In the genomic region with DNA sequence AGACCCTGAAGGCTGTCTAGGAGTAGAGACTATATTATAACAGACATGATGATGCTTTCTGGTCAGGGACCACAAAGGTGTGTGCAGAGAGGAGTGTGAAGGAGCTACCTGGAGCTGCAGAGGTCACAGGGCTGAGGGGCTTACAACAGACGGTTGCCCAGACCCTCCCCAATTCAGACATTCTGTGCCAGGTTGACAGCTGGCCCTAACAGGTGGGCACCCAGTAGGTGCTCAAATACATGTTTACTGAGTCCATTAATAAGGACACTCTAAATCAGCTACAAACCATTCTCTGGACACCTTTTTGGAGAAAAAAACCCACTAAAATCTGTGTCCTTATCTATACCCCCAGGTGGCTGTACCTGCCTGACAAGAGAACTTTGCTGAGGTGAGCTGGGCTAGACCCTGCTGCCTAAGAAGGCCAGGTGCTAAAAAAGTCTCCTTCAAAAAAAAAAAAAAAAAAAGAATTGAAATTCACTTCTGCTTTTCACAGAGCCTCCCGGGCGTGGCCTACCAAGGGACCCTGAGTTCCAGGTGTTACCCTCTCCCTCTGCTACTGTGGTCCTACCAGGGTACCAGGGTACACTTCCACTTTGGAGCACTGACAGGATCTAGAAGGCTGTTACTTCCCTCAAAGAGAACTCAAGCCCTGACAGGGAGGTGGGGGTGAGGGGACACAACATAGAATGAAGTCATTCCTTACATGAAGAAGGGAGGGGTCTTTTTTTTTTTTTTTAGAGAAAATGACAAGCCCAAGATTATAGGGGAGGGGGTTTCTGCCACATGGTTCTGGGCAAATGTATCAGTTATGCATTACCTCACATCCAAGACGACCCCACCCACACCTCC, we compare ENCODE assay signal across 8 mouse cellular contexts. TPM values are rescaled to one million over a fixed set of nuclear protein-coding genes. Genes with fewer than 3 reads are reported as not detected.
A peak's percentile ranks its signal among the peaks of the same experiment; 100 is the strongest.
DNase-seq lines count a peak whose midpoint lies in the region; ATAC-seq and TF ChIP-seq lines count a peak whose summit lies in the region.

No protein-coding gene starts in this region.

- H3K4me2 ChIP-seq in heart, embryonic 16.5 days (ENCODE audit: low read depth, low read length) = peak overlapping the region; percentile 85

- no peak for ATAC-seq in heart, embryonic 16.5 days (replicated peaks; ENCODE audit: extremely low read depth, insufficient read depth, low FRiP score)
- ATAC-seq in megakaryocyte progenitor cell, adult 5-6 weeks (replicated peaks; ENCODE audit: poor library complexity) = peak; percentile 27; the same call in 1 of the 2 replicates

- DNase-seq in heart, adult 11 months = peak; percentile 92
- no peak for DNase-seq in heart, adult 8-10 months (ENCODE audit: low spot score)
- no peak for DNase-seq in urinary bladder, postnatal 10 days (ENCODE audit: low spot score)
- no peak for DNase-seq in right cerebral cortex, postnatal 14 days
- no peak for DNase-seq in kidney, adult 9 months

- peaks cover 40% of the 10 kb centered on the region for H3K4me1 ChIP-seq in E14TG2a.4 (replicated peaks; ENCODE audit: low read depth, low read length)
- peaks cover 19% of the 10 kb centered on the region for H3K4me1 ChIP-seq in heart, embryonic 16.5 days (ENCODE audit: control insufficient read depth, insufficient read depth, low read length)

- H3K9me3 ChIP-seq in E14TG2a.4 (ENCODE audit: low read length) = no peaks in the 10 kb centered on the region
- no peaks in the 10 kb centered on the region for H3K9me3 ChIP-seq in heart, embryonic 16.5 days (replicated peaks; ENCODE audit: control insufficient read depth, low read length)

- H3K9ac ChIP-seq in heart, embryonic 16.5 days (ENCODE audit: low read length) = peak overlapping the region; percentile 92

- no peak overlapping the region for H3K27ac ChIP-seq in heart, embryonic 16.5 days (ENCODE audit: low read length)

- peaks cover 5% of the 10 kb centered on the region; the same call in 1 of the 2 replicates for H3K36me3 ChIP-seq in E14TG2a.4 (ENCODE audit: insufficient read depth, low read length)
- no peaks in the 10 kb centered on the region for H3K36me3 ChIP-seq in heart, embryonic 16.5 days (ENCODE audit: control insufficient read depth, insufficient read depth)

- no peak for TF ChIP-seq CTCF in E14TG2a.4 (conservative IDR thresholded peaks at IDR 0.05; ENCODE audit: low read length)

- peak overlapping the region; percentile 87 for H3K4me3 ChIP-seq in E14TG2a.4 (replicated peaks; ENCODE audit: low read length)
- peak overlapping the region; percentile 83 for H3K4me3 ChIP-seq in heart, embryonic 16.5 days (ENCODE audit: low read length)

- H3K27me3 ChIP-seq in E14TG2a.4 (ENCODE audit: insufficient read depth, low read length) = peaks cover 37% of the 10 kb centered on the region
- H3K27me3 ChIP-seq in heart, embryonic 16.5 days (ENCODE audit: control insufficient read depth, insufficient read depth, low read length) = no peaks in the 10 kb centered on the region

- WGBS in heart, embryonic 16.5 days = 71% methylated on average over 4 of the region's 4 CpGs

RNA-seq across cellular contexts. Expression of gene 5031439G07Rik, which starts 2.0 kb away (rescaled TPM):
- total RNA-seq in heart, adult 8-10 months (2022) = 10 to 100 TPM; 30.5 to 36.5 (median 33.8) TPM
- polyA plus RNA-seq in heart, embryonic 16.5 days (2015; fragmentation: Nextera tagmentation; extraction: Ambion mirVana) = 4.3 and 4.4 TPM in 2 replicates
- total RNA-seq in megakaryocyte progenitor cell, adult 5-6 weeks (2015) = 8.0 and 10.0 TPM in 2 replicates
- total RNA-seq in megakaryocyte progenitor cell, adult 5-6 weeks (2017) = 11.7 and 17.7 TPM in 2 replicates

RNA-seq across cellular contexts. Expression of gene Upk3a, which starts 30.5 kb away (rescaled TPM):
- total RNA-seq in heart, adult 8-10 months (2022) = not detected
- polyA plus RNA-seq in heart, embryonic 16.5 days (2015; fragmentation: Nextera tagmentation; extraction: Ambion mirVana) = 0.47 and 2.7 TPM in 2 replicates
- not detected in 2 replicates for total RNA-seq in megakaryocyte progenitor cell, adult 5-6 weeks (2015)
- not detected in 2 replicates for total RNA-seq in megakaryocyte progenitor cell, adult 5-6 weeks (2017)

RNA-seq across cellular contexts. Expression of gene Fam118a, which starts 42.4 kb away (rescaled TPM):
- 1 to 10 TPM; 6.1 to 7.7 (median 6.9) TPM for total RNA-seq in heart, adult 8-10 months (2022)
- polyA plus RNA-seq in heart, embryonic 16.5 days (2015; fragmentation: Nextera tagmentation; extraction: Ambion mirVana) = 17.0 and 18.2 TPM in 2 replicates
- 12.4 and 12.5 TPM in 2 replicates for total RNA-seq in megakaryocyte progenitor cell, adult 5-6 weeks (2015)
- 10.5 and 20.9 TPM in 2 replicates for total RNA-seq in megakaryocyte progenitor cell, adult 5-6 weeks (2017)
